Mouse (Mus musculus) layer of hippocampus, postnatal 36 days (tissue): ENCODE data around the gene Cchcr1. TPM values are rescaled to one million over a fixed set of nuclear protein-coding genes. Genes with fewer than 3 reads are reported as not detected.

ENCODE experiments used
- DNase-seq, 2 experiments: peaks; one replicate each; pipeline ENCODE4 v3.0.0; 2022
- total RNA-seq, 2 experiments: library from RNA; stranded (reverse); gene quantifications; 2 replicates each; pipeline ENCODE4 v1.2.3; 2021

The Cchcr1 gene
- total RNA-seq, 2 experiments from 2014 or later = 9.3 to 10.0 TPM

DNA sequence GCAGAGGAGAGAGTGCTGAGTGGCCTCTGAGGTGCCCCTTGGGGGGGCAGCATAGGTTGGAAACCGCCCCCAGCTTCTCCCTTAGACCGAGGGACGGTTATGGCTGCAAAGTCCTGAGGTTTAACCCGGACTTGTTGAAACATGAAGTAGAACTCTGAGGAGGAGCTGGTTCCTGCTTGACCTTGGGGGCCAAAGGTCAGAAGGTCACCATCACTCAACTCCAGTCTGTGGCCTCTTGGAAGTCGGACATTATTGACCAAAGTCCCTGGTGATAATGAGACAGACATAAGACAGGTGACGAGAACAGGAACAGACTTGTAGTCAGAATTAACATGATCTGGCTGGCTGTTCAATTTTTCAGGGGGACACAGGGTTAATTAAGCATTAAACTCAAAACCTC is 2.1 kb upstream of the Cchcr1 start:
- DNase-seq = no peak

DNA sequence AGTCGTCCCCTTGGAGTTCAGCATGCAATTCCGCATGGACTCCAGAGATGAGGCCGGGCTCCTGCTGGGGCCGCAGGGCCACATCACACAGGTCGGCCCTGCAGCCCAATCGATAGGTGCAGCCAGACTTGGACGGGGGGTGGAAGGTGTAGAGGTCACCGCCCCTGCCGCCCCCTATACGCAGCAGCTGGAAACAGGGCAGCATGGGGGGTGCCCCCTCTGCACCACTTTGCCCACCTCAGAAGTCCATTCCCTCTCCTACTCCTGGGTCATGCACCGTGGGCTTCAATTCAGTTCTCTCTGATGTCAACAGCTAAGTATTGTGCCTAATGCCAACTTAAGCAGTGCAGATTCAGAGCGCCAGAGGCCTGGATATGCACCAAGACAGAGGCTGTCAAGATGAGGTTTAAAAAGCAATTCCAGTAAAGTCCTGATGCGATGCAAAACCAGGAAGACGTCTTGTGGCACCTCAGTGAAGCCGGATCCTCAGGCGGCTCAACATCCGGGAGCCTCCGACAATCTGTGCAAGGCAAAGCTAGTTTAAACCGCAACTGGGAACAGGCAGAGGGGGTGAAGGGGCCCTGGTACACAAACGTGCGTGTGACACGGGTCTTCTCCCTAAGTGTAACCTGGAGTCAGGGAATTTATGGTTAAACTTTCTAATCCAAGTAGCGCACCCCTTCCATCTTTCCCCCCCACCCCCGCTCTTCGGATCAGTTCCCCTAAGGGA is 824 bp upstream of the Cchcr1 start:
- DNase-seq = no peak

GRCm38 (mm10) chr17:35517526-35517925 is 626 bp downstream of the Cchcr1 start:
- DNase-seq = no peak

DNA sequence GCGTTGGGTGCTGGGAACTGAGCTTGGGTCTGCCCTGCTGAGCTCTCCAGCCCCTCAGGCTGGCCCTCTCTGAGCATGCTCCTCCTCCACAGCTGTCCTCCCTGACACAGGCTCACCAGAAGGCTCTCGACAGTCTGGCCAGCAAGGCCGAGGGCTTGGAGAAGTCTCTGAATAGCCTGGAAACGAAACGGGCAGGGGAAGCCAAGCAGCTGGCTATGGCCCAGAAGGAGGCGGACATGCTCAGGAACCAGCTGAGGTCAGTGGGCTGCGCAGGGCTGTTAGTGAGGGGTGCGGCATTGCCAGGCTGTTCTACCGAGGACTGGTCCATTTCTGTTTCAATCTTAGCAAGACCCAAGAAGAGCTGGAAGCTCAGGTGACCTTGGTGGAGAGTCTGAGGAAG is 7.5 kb downstream of the Cchcr1 start:
- no peak for DNase-seq

DNA sequence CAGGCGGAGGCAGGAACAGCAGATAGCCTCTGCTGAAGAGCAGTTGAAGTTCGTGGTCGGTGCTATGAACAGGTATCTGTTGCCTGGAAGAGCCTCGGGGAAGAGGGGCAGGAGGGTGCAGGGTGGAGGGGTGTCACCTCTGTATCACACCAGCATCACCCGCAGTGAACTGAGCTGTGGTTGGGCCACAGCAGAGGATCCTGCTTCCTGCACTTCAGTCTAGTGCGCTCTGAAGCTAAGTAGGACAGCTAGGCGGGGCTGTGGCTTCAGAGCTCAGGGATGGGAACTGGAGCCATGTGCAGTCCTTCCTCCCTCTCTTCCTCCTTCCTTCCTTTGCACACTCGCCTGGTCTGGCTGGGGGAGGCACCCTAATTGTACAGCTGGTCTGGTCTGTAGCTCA is 9.7 kb downstream of the Cchcr1 start:
- no peak for DNase-seq

GRCm38 (mm10) chr17:35532360-35532759 is 15.5 kb downstream of the Cchcr1 start:
- no peak for DNase-seq

- no peak for DNase-seq
Measured at GRCm38 (mm10) chr17:35532901-35533300, 16.0 kb downstream of the Cchcr1 start, which contains the start of gene Psors1c2. Gene Psors1c2, plus strand, starts transcription at chr17:35533201.

DNA sequence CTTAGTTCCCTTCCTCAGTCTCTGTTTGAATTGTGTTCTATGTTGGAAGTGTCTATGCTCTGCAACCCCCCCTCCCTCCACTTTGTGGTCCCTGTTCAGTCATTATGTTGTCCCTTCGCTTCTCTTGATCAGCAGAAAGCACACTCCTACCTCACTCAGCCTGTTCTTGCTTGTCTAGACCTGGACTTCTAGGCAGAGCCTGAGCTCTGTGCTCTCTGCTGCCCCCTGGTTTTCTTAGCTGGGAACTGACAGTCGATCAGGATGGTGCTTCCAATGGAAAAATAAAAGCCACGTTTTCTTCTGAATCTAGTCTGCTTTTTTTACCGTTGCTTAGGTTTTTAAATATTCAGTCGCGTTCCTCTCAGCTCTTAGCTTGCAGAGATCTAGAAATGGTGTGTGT is 17.4 kb downstream of the Cchcr1 start:
- DNase-seq = peak; percentile 70 to 76

GRCm38 (mm10) chr17:35537421-35537820 is 20.5 kb downstream of the Cchcr1 start:
- no peak for DNase-seq

DNA sequence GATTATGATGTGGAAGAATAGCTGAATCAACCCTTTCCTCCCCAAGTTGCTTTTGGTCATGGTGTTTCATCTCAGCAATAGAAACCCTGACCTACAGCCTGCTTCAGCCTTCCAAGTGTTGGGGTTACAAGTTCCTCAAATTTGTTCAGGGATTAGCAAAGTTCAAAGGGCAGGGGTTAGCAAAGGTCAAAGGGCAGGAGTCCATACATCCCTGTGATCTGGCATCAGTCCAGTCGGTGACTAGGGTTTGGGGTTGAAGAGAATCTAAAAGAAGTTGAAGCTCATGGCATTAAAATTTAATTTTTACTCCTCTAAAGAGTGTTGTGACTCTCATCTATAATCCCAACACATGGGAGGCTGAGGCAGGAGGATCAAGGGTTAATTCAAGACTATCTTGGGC is 21.6 kb downstream of the Cchcr1 start:
- no peak for DNase-seq

GRCm38 (mm10) chr17:35539540-35539939 is 22.6 kb downstream of the Cchcr1 start:
- no peak for DNase-seq

GRCm38 (mm10) chr17:35542761-35543411 is 26.0 kb downstream of the Cchcr1 start:
- peak in 1 of 2 experiments; percentile 15 for DNase-seq

- no peak for DNase-seq
Measured at GRCm38 (mm10) chr17:35543412-35543861, 26.5 kb downstream of the Cchcr1 start.

GRCm38 (mm10) chr17:35544001-35544400 is 27.1 kb downstream of the Cchcr1 start:
- no peak for DNase-seq

GRCm38 (mm10) chr17:35544680-35545079 is 27.8 kb downstream of the Cchcr1 start:
- DNase-seq = peak; percentile 25 to 40

DNA sequence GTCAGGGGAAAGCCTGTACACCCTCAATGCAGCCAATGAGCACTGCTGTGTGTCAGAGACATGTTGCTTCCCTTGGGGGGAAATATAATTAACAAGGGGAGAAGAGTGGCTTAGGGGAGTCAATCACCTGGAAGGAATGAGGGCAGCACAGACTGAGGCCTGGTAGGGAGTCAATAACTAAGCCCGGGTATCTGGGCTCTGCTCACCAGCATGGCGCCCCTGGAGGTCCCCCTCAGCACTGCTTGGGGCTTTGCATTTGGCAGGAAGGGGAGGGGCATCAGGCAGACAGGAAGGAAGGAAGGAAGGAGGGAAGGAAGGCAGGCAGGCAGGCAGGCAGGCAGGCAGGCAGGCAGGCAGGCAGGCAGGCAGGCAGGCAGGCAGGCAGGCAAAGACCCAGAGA is 30.6 kb downstream of the Cchcr1 start:
- DNase-seq = no peak

DNA sequence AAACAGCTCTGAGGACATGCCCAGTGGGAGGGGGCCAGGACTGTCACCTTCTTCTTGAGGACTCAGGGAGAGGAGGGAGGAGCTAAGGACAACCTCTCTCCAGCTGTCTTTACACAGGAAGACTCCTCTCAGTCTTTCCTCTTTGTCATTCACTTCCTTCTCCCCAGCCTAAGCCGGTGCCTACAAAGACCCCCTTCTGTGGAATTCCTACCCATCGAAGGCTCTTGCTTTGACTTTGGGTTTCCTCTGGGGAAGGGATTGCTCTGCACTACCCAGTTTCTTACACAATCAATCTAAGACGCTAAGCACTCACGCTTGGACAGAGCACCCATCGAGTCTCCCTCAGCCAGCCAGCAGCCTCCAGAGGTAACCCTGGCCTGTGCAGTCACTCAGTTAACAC is 31.7 kb downstream of the Cchcr1 start:
- no peak for DNase-seq

DNA sequence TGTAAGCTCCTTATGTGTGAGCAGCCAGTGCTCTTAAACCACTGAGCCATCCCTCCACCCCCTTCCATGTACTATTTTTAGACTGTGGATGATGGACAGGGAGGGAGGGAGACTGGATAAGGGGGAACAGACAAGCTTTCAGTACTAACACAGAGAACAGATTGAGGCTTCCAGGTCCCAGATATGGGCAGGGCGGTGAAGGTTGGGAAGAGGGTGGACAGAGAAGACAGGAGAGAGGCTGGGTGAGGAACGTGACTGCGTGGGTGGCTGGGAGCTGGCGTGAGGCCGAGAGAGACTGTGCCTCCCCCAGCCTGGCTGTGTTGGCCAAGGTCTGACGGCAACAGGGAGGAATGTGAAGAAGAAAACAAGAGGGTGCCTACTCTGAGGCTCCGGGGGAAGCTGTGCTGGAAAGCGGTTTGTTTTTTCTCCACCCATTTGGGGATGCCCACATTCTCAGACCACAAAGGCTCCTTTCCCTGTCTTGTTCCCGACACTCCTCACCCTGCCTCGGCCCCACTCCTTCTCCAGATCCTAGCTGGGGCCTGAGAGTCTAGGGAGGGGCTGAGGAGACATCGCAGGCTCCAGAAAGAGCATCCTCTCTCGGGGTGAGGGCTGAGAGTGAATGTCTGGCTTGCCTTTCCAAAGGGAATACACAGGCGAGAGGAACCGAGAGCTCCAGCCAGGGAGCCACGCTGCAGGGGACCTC is 32.7 kb downstream of the Cchcr1 start:
- peak; percentile 67 to 71 for DNase-seq

DNA sequence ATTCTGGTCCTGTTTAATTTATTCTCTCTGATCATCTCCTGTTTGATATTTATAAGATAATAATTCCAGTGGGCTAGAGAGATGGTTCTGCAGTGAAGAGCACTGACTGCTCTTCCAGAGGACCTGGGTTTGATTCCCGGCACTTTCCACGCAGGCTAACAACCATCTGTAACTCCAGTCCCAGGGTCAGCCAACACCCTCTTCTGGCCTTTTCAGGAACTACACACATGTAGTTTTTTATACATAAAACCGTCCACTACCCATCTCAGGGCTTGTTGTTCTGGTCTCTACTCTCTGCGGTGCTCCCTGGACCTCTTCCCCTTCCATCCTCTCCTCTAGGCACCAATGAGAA is 33.2 kb downstream of the Cchcr1 start:
- DNase-seq = no peak

- no peak for DNase-seq
Measured at GRCm38 (mm10) chr17:35550871-35551270, 34.0 kb downstream of the Cchcr1 start.

DNA sequence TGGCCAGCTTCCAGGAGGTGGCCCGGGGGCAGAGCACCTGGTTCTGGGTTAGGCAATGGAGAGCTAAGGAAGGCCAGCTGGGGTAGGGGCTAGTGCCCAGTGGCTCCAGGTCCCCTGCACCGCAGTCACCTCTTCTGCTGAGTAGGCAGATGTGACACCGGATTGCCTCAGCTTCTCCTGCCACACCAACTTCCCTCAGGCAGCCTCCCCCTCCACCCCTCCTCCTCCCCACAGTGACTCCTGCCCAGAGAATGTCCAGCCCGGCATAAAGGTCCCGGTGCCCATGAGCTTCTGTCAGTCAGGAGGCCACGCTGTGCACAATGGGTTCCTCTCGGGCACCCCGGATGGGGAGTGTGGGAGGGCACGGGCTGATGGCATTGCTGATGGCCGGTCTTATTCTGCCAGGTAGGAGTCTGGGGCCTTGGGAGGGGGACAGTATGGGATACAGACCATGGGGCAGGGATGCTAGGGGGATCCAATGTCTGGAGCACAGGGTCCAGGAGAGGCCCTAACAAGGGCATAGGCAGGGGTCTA is 35.0 kb downstream of the Cchcr1 start, which contains the start of gene Cdsn:
TSS of gene Cdsn (plus strand) at position 248 of the 534 bp plus-strand sequence.
- no peak for DNase-seq

DNA sequence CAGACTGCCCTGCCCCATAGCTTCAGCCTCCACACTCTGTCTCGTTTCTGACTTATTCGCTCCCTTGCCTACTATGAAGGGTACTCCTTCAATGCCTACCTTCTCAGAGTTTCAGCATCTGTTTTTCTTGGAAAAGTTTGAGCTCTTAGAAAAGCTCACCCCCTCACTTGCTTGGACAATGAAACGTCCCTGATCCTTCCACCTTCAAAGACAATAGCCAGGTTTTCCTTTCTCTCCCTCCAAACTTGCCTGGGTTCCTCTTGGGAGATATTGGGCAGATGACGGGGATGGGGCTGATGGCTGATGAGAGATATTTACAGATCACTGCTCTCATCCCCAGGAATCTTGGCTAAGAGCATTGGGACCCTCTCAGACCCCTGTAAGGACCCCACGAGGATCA is 37.4 kb downstream of the Cchcr1 start:
- no peak for DNase-seq

- no peak for DNase-seq
Measured at GRCm38 (mm10) chr17:35554761-35555397, 38.0 kb downstream of the Cchcr1 start.
